Mouse (Mus musculus) urinary bladder, postnatal 14 days (tissue): ENCODE measurements around the gene Smad1.

ENCODE experiments used
- DNase-seq: peaks from one replicate; pipeline ENCODE4 v3.0.0; 2021; ENCODE audit warnings: low spot score

The Smad1 gene

GRCm38 (mm10) chr8:79382857-79383262, 16.5 kb downstream of the Smad1 start:
- DNase-seq: no peak

GRCm38 (mm10) chr8:79381771-79382170, 17.5 kb downstream of the Smad1 start:
- no peak for DNase-seq

GRCm38 (mm10) chr8:79380386-79380785, 18.9 kb downstream of the Smad1 start:
- no peak for DNase-seq

GRCm38 (mm10) chr8:79379971-79380370, 19.3 kb downstream of the Smad1 start:
- DNase-seq: no peak

DNA sequence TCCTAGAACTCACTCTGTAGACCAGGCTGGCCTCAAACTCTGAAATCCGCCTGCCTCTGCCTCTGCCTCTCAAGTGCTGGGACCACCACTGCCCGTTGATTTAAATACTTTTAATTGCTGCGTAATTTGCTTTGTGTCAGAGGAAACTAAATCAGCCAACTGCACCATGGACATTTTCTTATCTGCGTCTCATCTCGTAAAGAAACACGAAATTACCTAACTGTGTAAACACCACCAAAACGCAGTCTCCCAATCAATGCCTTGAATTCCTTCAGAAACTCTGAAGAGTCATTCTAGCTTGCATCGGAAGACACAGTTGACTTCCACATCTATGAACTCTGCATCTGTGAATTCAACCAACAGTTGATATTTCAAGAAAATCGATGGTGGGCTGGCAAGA, 22.7 kb downstream of the Smad1 start:
- DNase-seq: no peak

DNA sequence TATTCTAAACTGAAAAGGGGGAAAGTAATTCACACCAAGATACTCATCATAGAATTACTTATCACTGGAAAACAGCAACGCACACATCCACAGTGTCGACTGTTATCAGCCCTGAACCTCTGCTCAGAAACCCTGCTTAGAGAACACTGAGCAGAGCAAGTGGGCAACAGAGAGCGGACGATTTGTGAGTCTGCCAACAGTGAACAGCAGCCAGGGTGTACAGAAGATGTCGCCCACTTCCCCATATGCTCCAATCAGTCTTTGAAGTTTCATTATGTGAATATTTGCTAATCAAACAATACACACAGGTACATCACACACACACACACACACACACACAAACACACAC, 23.6 kb downstream of the Smad1 start:
- no peak for DNase-seq

DNA sequence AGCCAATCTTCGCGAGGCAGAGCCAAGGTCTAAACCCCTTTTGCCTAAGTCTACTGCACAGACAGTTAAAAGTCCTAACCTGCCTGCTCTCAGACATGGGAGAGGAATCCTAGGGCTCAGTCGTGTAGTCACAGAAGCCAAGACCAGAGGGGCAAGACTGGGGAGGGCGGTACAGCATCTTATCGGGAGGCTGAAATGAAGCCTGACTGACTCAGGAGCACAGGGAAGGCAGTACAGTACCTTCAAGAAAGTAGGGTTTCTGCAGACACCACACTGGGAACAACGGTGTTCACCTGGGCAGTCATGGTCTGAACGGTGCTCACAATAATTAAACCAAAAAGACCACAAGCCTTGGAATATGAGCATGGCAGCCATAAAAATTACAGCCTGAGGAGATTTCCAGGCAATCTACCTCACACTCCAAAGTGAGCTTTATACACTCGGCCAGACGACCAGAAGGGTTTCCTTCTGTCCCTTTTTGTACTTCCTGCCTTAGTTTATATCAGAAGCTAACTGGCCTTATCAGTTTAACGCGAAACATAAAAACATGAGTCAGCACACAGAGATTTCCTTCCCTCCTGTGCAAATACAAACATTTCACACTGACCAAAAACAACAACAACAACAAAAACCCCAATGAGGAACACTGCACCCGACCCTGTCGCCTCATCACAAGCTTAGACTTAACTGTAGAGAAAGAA, 24.1 kb downstream of the Smad1 start:
- DNase-seq: no peak

DNA sequence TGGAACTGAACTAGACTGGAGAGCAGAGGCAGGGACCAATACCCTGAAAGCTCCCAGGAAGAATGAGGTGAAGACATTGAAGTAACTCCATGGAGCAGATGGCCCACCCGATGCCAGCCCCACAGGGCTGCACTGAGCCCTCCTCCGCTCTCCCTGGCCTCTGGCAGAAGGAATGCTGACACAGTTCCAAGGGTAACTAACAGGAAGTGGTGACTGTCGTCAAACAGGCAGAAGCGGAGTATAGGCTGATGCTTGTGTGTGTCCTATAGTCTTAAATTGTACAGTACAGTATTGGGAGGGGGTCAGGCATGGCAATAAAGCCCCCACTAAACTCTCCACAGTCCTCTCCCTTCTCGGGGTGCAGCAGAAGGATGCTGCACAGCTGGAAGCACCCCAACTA, 24.9 kb downstream of the Smad1 start:
- no peak for DNase-seq

DNA sequence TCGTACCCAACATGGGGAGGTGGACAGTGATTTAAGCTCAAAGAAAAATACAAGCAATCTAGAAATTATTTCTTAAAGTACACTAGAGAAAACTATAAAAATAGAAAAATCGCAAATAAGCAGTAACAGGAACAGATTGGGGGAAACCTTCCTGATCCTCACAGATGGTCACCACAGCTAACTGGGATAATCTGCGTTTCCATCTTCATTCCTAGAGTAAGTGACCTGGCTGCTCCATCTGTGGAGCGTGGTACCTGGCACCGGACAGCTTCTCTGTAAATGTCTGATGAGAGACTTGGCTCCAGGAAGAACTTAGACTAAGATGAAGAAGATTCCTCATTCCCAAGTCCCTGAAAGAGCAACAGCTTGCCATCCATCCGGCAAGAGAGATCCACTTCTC, 25.8 kb downstream of the Smad1 start:
- no peak for DNase-seq

- no peak for DNase-seq
Measured at GRCm38 (mm10) chr8:79372960-79373359, 26.4 kb downstream of the Smad1 start.

DNA sequence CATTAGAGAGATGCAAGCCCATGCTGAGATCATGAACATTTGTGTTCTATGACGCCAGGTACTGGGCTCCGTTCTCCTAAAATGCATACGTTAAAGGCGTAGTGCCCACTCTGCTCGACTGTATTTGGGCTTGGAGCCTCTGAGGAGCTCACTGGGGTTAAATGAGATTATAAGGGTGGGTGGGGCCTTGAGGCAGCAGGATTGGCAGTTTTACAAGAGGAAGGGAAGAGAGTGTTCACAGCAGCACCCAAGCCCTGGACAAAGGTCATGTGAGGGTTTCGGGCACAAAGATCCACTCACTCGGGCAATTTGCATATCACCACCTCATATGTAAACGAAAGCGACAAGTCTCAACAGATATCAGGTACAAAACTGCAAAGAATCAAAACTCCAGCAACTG, 26.8 kb downstream of the Smad1 start:
- peak; percentile 50 for DNase-seq

DNA sequence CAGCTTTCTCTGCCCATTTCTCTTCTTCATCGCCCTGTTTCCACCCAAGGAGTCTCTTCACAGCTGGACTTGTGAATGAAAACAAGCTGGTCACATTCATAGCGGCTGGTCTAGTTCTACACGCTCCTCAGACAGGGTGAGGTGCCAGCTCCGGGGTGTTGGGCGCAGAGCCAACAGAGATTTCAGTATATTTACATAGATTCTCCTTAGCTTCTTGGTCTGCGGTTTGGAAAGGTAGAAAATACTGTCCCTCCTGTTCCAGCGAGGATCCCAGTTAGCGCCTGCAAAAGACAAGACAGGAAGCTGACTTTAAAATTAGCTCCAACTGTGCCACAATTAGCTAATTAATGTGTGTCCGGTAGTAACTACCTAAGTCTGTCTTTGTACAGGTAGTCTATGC, 27.2 kb downstream of the Smad1 start:
- peak; percentile 33 for DNase-seq

GRCm38 (mm10) chr8:79370646-79371290, 28.6 kb downstream of the Smad1 start:
- DNase-seq: no peak

GRCm38 (mm10) chr8:79369163-79369562, 30.2 kb downstream of the Smad1 start:
- DNase-seq: no peak

GRCm38 (mm10) chr8:79367959-79368358, 31.4 kb downstream of the Smad1 start:
- no peak for DNase-seq

GRCm38 (mm10) chr8:79367350-79367749, 32.0 kb downstream of the Smad1 start:
- DNase-seq: no peak

DNA sequence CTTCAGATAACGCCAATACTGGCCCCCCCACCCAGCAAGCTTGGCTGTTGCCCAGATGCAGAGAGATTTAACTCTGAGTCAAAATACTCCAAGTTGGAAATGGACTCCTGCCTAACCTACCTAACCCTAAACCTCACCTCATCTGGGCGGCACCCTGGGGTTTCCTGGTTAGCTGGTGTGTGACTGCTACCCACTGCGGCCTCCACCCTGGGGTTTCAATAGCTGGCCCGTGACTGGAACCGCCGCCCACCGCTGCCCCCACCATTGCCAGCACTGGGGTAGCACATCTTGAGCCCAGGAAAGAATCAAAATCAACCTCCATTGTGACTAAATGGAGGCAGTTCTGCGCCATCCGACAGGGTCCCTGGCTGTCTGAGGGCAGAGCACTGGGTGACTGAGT, 33.1 kb downstream of the Smad1 start:
- DNase-seq: no peak

DNA sequence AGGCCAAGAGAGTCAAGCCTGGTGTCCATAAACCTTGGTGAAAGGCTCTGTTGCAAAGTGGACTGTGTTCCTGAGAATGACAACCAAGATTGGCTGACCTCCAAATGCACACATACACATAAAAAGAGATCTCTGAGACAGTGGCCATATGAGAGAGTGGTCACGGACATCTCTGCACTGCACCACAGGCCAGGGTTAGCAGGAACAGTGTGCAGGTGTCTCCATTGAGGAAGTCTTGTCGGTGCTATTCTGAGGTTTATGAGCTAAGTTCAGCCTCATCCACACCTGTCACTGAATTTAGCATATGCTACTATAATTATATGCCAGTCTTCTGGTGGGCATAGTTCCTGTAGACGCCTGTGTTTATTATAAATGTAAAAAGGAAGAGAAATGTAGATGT, 33.6 kb downstream of the Smad1 start:
- DNase-seq: no peak

DNA sequence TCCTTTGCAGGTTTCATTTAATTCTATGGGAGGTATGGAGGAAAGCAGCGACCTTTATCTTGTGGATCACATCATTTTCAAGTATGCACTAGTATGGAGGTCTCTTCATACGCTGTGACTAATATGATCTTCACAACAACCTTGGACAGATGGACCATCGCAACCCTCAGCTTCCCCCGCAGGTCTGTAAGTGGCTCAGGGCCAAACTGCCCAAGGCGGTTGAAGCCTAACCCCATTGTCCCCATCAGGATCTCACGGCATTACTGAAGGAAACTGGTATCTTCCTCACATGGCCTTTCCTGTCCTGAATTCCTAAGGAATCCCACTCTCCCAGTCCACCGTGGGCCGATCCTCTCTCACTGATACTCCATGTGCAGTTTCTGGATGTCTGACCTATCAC, 34.5 kb downstream of the Smad1 start:
- DNase-seq: no peak

DNA sequence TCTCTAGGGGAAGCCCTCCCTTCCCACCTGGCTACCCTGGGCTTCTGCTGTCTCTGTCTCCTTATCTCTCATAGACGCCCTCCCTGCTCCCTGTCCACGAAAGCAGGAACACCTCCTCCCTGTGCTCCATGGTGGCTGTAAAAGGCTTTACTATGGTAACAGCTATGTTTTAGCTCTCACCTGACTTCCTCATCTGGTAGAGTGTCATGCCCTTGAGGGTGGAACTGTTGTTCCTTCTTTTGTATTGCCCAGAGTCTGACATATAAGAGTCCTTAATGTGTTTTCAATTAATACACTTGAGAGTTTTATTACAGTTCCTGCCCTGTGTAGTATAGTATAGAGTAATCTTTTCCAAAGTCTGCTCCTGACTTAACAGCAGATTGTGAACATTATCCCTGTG, 36.9 kb downstream of the Smad1 start:
- no peak for DNase-seq

- DNase-seq: no peak
Measured at GRCm38 (mm10) chr8:79360774-79361527, 38.4 kb downstream of the Smad1 start.

DNA sequence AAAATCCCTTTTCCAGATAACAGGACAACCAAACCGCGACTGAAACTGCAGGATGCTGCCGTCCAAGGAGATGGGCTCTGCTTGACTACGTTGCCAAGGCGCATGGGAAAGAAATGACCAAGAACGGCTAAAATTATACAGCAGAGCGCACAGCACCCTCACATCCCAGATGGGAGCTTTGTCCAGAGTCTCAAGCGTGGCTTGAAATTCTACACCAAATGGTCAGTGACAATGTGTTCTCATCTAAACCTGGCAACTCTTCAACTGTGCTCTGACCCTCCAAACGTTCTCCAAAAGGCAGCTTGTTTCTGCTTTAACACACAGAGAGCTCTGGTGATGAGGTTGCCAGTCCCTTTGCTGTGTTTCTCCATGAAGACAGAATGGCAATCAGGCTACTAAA, 39.0 kb downstream of the Smad1 start:
- no peak for DNase-seq

DNA sequence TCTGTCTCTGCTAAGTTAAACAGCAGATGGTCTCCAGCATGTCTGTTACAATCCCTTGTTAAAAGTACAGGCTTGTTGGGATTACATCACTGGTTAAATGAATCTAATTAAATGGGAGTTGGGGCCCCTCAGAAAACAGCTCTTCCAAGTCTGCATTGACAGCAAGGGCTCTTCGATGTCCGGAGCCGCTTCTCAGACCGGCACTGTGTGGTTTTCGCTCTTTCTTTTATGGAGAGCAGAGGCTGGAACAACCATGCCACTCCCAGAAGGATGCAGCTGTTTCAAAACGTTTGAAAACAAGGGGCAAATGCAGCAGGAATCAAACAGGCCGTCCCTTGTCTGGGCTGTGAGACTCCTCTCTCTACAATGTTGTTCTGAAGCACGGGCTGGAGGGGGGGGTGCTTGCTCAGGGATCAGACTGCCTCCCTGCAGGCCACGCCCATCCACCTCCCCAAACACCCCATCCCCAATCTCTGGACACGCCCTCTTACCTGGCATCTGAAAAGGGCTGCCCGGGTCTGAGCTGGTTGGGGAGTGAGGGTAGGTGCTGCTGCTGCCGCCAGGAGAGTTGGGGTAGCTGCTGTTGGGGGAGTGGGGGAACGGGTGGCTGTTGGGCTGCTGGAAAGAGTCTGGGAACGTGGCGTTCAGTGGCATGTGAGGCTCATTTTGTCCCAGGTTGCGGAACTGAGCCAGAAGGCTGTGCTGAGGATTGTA, 43.4 kb downstream of the Smad1 start:
- no peak for DNase-seq
